Mouse (Mus musculus): ENCODE results near the gene Abcf2. TPM values are rescaled to one million over a fixed set of nuclear protein-coding genes. Genes with fewer than 3 reads are reported as not detected.

Gene Abcf2
- total and polyA plus RNA-seq, 3 experiments = 244 to 257 TPM; not detected in 1

- peak; percentile 70 for DNase-seq (ENCODE audit: low read depth, low spot score)
- H3K4me1 ChIP-seq (ENCODE audit: control insufficient read depth in 1 of 2, insufficient read depth in 2 of 2, low read length in 2 of 2) = peaks cover 12 to 16% of the 10 kb centered on the region in 2 experiments
- peak overlapping the region; percentile 75 for H3K9ac ChIP-seq (ENCODE audit: control insufficient read depth, low read depth, low read length, poor library complexity, severe bottlenecking)
- H3K79me2 ChIP-seq (ENCODE audit: control insufficient read depth, insufficient read depth, low read length, poor library complexity) = peaks cover 27% of the 10 kb centered on the region
- H3K9me3 ChIP-seq (replicated peaks; ENCODE audit: insufficient read depth, low read length) = no peaks in the 10 kb centered on the region
- H3K27me3 ChIP-seq (ENCODE audit: control insufficient read depth in 1 of 2, insufficient read depth in 2 of 2, low read length in 2 of 2) = no peaks in the 10 kb centered on the region
- H3K36me3 ChIP-seq (ENCODE audit: control insufficient read depth in 1 of 2, insufficient read depth in 2 of 2, low read length in 2 of 2) = peaks cover 7 to 19% of the 10 kb centered on the region in 2 experiments
- H3K4me3 ChIP-seq (ENCODE audit: control insufficient read depth in 1 of 2, insufficient read depth in 1 of 2, low read depth in 2 of 2, low read length in 2 of 2) = peak overlapping the region; percentile 57 to 69
- TF ChIP-seq UBTF (IDR thresholded peaks at IDR 0.05; ENCODE audit: borderline replicate concordance, insufficient read depth, low read depth, low read length) = no peak
- no peak for TF ChIP-seq MAZ (IDR thresholded peaks at IDR 0.05; ENCODE audit: low read depth, low read length)
- TF ChIP-seq RAD21 (IDR thresholded peaks at IDR 0.05; ENCODE audit: low read depth, low read length) = no peak
- no peak for TF ChIP-seq ELF1 (IDR thresholded peaks at IDR 0.05; ENCODE audit: low read depth, low read length)
- TF ChIP-seq EP300 (IDR thresholded peaks at IDR 0.05; ENCODE audit: low read depth in 1 of 2, low read length in 2 of 2) = 0 out of 4 replicates have a peak, but pooled peaks of 1 of the 2 experiments have one; percentile 24
- TF ChIP-seq CHD2 (IDR thresholded peaks at IDR 0.05; ENCODE audit: low read length) = no peak
- TF ChIP-seq MYB (IDR thresholded peaks at IDR 0.05; ENCODE audit: low read depth, low read length) = no peak
- TF ChIP-seq MAX (IDR thresholded peaks at IDR 0.05; ENCODE audit: low read length) = peak; percentile 33; the same call in 1 of the 2 replicates
- peak; percentile 68 for TF ChIP-seq ZNF384 (IDR thresholded peaks at IDR 0.05; ENCODE audit: low read depth, low read length)
- 0 out of 4 replicates have a peak, but pooled peaks of 1 of the 2 experiments have one; percentile 14 for TF ChIP-seq USF2 (IDR thresholded peaks at IDR 0.05; ENCODE audit: borderline replicate concordance in 1 of 2, insufficient read depth in 1 of 2, low read depth in 1 of 2, low read length in 2 of 2)
- peak; percentile 17; the same call in 1 of the 2 replicates for TF ChIP-seq SIN3A (IDR thresholded peaks at IDR 0.05; ENCODE audit: low read length)
- TF ChIP-seq ZMIZ1 (IDR thresholded peaks at IDR 0.05; ENCODE audit: low read depth, low read length) = no peak; the same call in 1 of the 2 replicates
- TF ChIP-seq GATA1 (IDR thresholded peaks at IDR 0.05; ENCODE audit: low read depth, low read length) = no peak
- TF ChIP-seq BHLHE40 (IDR thresholded peaks at IDR 0.05; ENCODE audit: borderline replicate concordance, low read depth, low read length) = no peak
- TF ChIP-seq ZKSCAN1 (IDR thresholded peaks at IDR 0.05; ENCODE audit: low read depth, low read length) = no peak
- TF ChIP-seq E2F4 (IDR thresholded peaks at IDR 0.05; ENCODE audit: borderline replicate concordance, low read depth, low read length) = no peak
- TF ChIP-seq NELFE (IDR thresholded peaks at IDR 0.05; ENCODE audit: low read depth, low read length) = peak; percentile 29; the same call in 1 of the 2 replicates
- no peak for TF ChIP-seq TCF12 (IDR thresholded peaks at IDR 0.05; ENCODE audit: low read depth, low read length)
- TF ChIP-seq GABPA (IDR thresholded peaks at IDR 0.05; ENCODE audit: low read depth, low read length) = no peak
- no peak for TF ChIP-seq ETS1 (IDR thresholded peaks at IDR 0.05; ENCODE audit: low read depth, low read length)
- no peak for TF ChIP-seq POLR2AphosphoS5 (IDR thresholded peaks at IDR 0.05; ENCODE audit: borderline replicate concordance, low read depth, low read length)
- TF ChIP-seq HCFC1 (IDR thresholded peaks at IDR 0.05; ENCODE audit: low read depth, low read length) = peak; percentile 50
- TF ChIP-seq POLR2AphosphoS2 (IDR thresholded peaks at IDR 0.05; ENCODE audit: low read length) = no peak
- TF ChIP-seq MYC (IDR thresholded peaks at IDR 0.05; ENCODE audit: low read depth, low read length) = peak; percentile 65
- TF ChIP-seq MXI1 (IDR thresholded peaks at IDR 0.05; ENCODE audit: low read depth, low read length) = no peak; the same call in 1 of the 2 replicates
- no peak for TF ChIP-seq POLR2A (IDR thresholded peaks at IDR 0.05; ENCODE audit: control insufficient read depth in 1 of 2, insufficient read depth in 1 of 2, low read depth in 1 of 2, low read length in 2 of 2, poor library complexity in 1 of 2)
- TF ChIP-seq MEF2A (IDR thresholded peaks at IDR 0.05; ENCODE audit: extremely low read depth, insufficient replicate concordance, low read depth, low read length, poor library complexity, severe bottlenecking) = no peak
- TF ChIP-seq KAT2A (conservative IDR thresholded peaks at IDR 0.05; ENCODE audit: low read depth, low read length) = no peak
- TF ChIP-seq CTCF (IDR thresholded peaks at IDR 0.05 in 2 of 3, conservative IDR thresholded peaks at IDR 0.05 in 1 of 3; ENCODE audit: control insufficient read depth in 1 of 3, insufficient read depth in 1 of 3, low read depth in 2 of 3, low read length in 3 of 3, poor library complexity in 1 of 3, severe bottlenecking in 1 of 3) = peak in 2 of 3 experiments; percentile 18 to 41; a peak in 3 of 6 replicates
- TF ChIP-seq SMC3 (IDR thresholded peaks at IDR 0.05; ENCODE audit: low read depth, low read length) = peak; percentile 15; the same call in 1 of the 2 replicates
- TF ChIP-seq CHD1 (IDR thresholded peaks at IDR 0.05; ENCODE audit: low read depth, low read length) = 0 out of 2 replicates have a peak, but pooled peaks have one; percentile 78
- no peak for TF ChIP-seq RCOR1 (IDR thresholded peaks at IDR 0.05; ENCODE audit: low read depth, low read length)
- TF ChIP-seq USF1 (IDR thresholded peaks at IDR 0.05; ENCODE audit: low read depth, low read length) = peak; percentile 68; the same call in 1 of the 2 replicates
- TF ChIP-seq TAL1 (IDR thresholded peaks at IDR 0.05; ENCODE audit: low read length) = no peak
- peak overlapping the region; percentile 93 for H3K27ac ChIP-seq (ENCODE audit: control insufficient read depth, low read depth, low read length)
Observed at GRCm38 (mm10) chr5:24578109-24578963, 1.1 kb upstream of the Abcf2 start.

Measured in MEL (cell line).